Mouse (Mus musculus) limb, embryonic 12.5 days (tissue): ENCODE data around the gene Gm20458. TPM values are rescaled to one million over a fixed set of nuclear protein-coding genes. Genes with fewer than 3 reads are reported as not detected.

Experiments
- ATAC-seq: fragments of 200-750 bp; cut with Nextera tagmentation; 2 replicates; pipeline ENCODE4 v1.8.0; 2017; ENCODE audit warnings: low read depth, moderate TSS enrichment; ENCODE audit not compliant: insufficient number of reproducible peaks, insufficient read depth, low FRiP score, low TSS enrichment
- H3K27ac ChIP-seq: fragments of 300-500 bp; sonication (generic); 2 replicates; pipeline ENCODE4 v1.5.1; 2016; ENCODE audit warnings: mild to moderate bottlenecking, moderate library complexity
- H3K27me3 ChIP-seq: fragments of 300-500 bp; sonication (generic); 2 replicates; pipeline ENCODE4 v1.6.1; 2016; ENCODE audit warnings: mild to moderate bottlenecking, moderate library complexity
- H3K36me3 ChIP-seq: fragments of 300-500 bp; sonication (generic); 2 replicates; pipeline ENCODE4 v1.6.1; 2016; ENCODE audit warnings: mild to moderate bottlenecking, moderate library complexity
- H3K4me1 ChIP-seq: fragments of 300-500 bp; sonication (generic); replicated peaks from 2 replicates; pipeline ENCODE4 v1.6.1; 2016
- H3K4me2 ChIP-seq: fragments of 300-500 bp; sonication (generic); 2 replicates; pipeline ENCODE4 v1.6.1; 2016; ENCODE audit warnings: mild to moderate bottlenecking, moderate library complexity
- H3K4me3 ChIP-seq: fragments of 300-500 bp; sonication (generic); replicated peaks from 2 replicates; pipeline ENCODE4 v1.5.1; 2016; ENCODE audit warnings: mild to moderate bottlenecking
- H3K9ac ChIP-seq: fragments of 300-500 bp; sonication (generic); replicated peaks from 2 replicates; pipeline ENCODE4 v1.6.1; 2016; ENCODE audit warnings: mild to moderate bottlenecking, moderate library complexity
- H3K9me3 ChIP-seq: fragments of 300-500 bp; sonication (generic); 2 replicates; pipeline ENCODE4 v1.6.1; 2016; ENCODE audit warnings: mild to moderate bottlenecking, moderate library complexity
- WGBS: fragments of 180-500 bp; shearing (Covaris S2); methylation state at CpG from one replicate; pipeline ENCODE4 v1.1.7; 2016; 5-methylcytosine and 5-hydroxymethylcytosine counted together
- polyA plus RNA-seq: library from polyadenylated mRNA; unstranded; fragments of >200 nt; fragmentation: Nextera tagmentation; extraction: Ambion mirVana; gene quantifications from 2 replicates; pipeline ENCODE4 v1.2.1, GENCODE M21; 2016

Gm20458 gene
- polyA plus RNA-seq, 1 experiment from 2014 or later, result 2.3 TPM

GRCm38 (mm10) chr2:164485681-164486257 is 25.0 kb downstream of the Gm20458 start, which contains the start of gene Dbndd2:
Gene Dbndd2, plus strand, starts transcription at chr2:164486106.
- Histone ChIP-seq H3K36me3 (no peaks in the 10 kb centered on the region), H3K27ac (no peak within 1 kb of the TSS), H3K4me3 (peak within 1 kb of the TSS; percentile 78), H3K9ac (peak within 1 kb of the TSS; percentile 70), H3K27me3 (peaks cover 56% of the 10 kb centered on the region), H3K4me2 (peak within 1 kb of the TSS; percentile 100), H3K9me3 (no peaks in the 10 kb centered on the region), H3K4me1 (peaks cover 17% of the 10 kb centered on the region)
- 0 out of 2 replicates have a peak, but pooled peaks have one; percentile 74 for ATAC-seq
- 4% methylated on average over 26 of the region's 26 CpGs for WGBS

DNA sequence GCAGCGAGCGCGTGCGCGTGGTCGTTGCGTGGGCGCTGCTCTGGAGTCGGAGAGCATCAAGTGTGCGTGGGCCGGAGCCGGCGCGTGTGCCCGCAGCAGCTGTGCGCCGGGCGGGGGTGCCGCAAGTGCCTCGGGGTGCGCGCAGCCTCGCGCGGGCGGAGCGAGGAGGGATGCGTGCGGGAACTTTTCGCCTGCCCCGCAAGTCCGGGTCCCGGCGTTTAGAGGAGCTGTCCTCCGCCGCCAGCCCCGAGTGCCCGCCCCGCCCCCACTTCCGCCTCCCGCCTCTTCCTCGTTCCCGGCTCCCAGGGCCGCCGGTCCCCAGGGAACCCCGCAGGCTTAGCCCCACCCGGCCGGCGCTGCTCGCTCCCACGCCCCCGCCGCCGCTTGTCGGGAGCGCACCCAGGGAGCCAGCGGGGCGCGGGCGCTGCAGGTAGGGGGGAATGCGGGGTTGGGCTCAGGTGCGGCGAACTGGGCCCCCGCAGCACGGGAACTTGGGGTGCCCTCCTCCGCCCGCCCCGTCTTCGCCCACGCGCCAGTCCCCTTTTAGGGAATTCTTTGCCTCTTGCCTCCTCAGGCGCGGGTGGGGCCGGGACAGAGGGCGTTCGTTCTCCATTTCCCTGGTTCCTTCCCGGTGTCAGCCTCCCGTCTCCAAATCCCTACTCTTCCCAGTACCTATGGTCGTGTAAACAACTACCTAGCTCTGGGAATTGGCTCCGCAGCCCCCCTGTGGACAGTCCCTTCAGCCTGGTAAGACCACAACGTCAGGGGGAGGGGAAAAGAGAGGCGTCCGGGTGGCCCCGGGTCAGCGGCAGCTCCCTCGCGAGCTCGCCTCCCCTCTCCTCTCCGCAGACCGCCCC is 25.7 kb downstream of the Gm20458 start:
- H3K27ac ChIP-seq, result no peak overlapping the region
- H3K36me3 ChIP-seq, result no peaks in the 10 kb centered on the region
- H3K9ac ChIP-seq, result peak overlapping the region; percentile 70
- peak overlapping the region; percentile 100 for H3K4me2 ChIP-seq
- under 1% methylated on average over 85 of the region's 90 CpGs for WGBS
- H3K4me1 ChIP-seq, result peaks cover 17% of the 10 kb centered on the region
- peaks cover 56% of the 10 kb centered on the region for H3K27me3 ChIP-seq
- no peaks in the 10 kb centered on the region for H3K9me3 ChIP-seq
- peak overlapping the region; percentile 78 for H3K4me3 ChIP-seq
- no peak for ATAC-seq

- H3K27me3 ChIP-seq, result peaks cover 56% of the 10 kb centered on the region
- no peak for ATAC-seq
- WGBS, result 8% methylated on average over 11 of the region's 11 CpGs
Measured at GRCm38 (mm10) chr2:164487115-164487527, 26.4 kb downstream of the Gm20458 start.

DNA sequence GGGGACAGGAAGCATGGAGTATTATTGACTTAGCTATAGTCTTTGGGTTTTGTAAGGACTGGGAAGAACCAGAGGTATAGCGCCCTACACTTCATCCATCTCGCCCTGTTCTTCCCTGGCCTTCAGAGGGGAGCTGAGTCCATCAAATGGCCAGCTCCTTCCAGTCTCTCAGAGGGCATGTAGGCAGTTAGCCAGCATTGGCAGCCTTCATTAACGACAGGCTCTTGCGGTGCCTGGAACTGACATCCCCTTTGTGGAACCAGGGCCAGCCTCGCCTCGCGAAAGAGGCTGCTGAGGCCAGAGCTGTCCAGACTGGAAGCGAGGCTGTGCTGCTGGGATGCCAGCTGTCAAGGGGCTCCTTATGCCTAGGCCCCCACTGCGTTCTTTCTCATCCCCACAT is 27.0 kb downstream of the Gm20458 start:
- WGBS, result 68% methylated on average over 9 of the region's 9 CpGs

More at GRCm38 (mm10) chr2:164487115-164487527, 26.4 kb downstream of the Gm20458 start:
- H3K9me3 ChIP-seq, result no peaks in the 10 kb centered on the region
- H3K4me3 ChIP-seq, result peak overlapping the region; percentile 78
- peak overlapping the region; percentile 70 for H3K9ac ChIP-seq
- H3K4me1 ChIP-seq, result peaks cover 17% of the 10 kb centered on the region
- H3K36me3 ChIP-seq, result no peaks in the 10 kb centered on the region
- H3K27ac ChIP-seq, result no peak overlapping the region
- peak overlapping the region; percentile 100 for H3K4me2 ChIP-seq

DNA sequence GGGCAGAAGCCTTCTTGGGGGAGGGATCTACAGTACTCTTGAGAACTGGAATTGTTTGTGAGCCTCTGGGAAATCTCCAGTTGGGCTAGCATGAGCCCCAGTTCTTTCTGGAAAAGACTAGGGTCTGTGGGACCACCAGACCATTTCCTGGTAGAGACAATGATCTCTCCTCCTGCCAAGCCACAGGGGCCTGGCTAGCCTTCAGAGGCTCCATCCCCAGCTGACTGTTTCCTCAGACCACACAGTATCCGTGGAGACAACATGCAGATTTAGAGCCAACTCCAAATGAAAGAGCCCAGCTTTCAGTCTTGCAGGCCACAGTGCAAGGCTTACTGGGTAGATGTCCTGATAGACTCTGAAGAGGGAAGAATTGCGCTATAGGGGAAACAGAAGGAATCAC is 33.4 kb downstream of the Gm20458 start:
- peaks cover 9% of the 10 kb centered on the region for H3K4me1 ChIP-seq
- H3K9ac ChIP-seq, result no peak overlapping the region
- peaks cover 4% of the 10 kb centered on the region; the same call in 1 of the 2 replicates for H3K27me3 ChIP-seq
- H3K36me3 ChIP-seq, result no peaks in the 10 kb centered on the region
- 50% methylated on average over 2 of the region's 2 CpGs for WGBS
- no peak for ATAC-seq
- H3K4me3 ChIP-seq, result no peak overlapping the region
- H3K4me2 ChIP-seq, result no peak overlapping the region
- H3K27ac ChIP-seq, result no peak overlapping the region
- H3K9me3 ChIP-seq, result no peaks in the 10 kb centered on the region

More for the DNA sequence above, 27.0 kb downstream of the Gm20458 start:
- Histone ChIP-seq H3K9ac (no peak overlapping the region), H3K9me3 (no peaks in the 10 kb centered on the region), H3K27ac (no peak overlapping the region), H3K4me3 (no peak overlapping the region), H3K4me2 (no peak overlapping the region), H3K4me1 (peaks cover 17% of the 10 kb centered on the region), H3K27me3 (peaks cover 56% of the 10 kb centered on the region), H3K36me3 (no peaks in the 10 kb centered on the region)
- no peak for ATAC-seq

DNA sequence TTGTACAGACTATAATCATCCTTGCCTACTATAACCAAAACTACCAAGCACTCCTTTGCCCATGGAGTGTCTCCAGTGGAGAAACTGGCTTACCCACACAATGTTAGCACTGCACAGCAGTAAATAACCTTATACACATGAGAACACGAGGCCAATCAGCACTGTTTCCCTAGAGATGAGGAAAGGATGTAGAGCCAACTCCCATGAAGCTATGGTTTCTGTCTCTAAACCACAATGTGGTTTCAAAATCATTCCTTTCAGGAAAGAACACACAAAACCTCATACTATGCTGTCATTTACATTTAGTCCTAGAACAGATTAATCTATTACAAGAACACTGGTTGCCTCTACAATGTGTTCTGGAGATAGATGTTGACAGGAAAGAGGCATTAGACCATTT is 35.6 kb downstream of the Gm20458 start:
- no peaks in the 10 kb centered on the region for H3K27me3 ChIP-seq
- H3K9ac ChIP-seq, result no peak overlapping the region
- peak overlapping the region; percentile 98; the same call in 1 of the 2 replicates for H3K4me2 ChIP-seq
- WGBS, result 58% methylated on average over 1 of the region's 1 CpGs
- ATAC-seq, result no peak
- peaks cover 9% of the 10 kb centered on the region for H3K4me1 ChIP-seq
- H3K9me3 ChIP-seq, result no peaks in the 10 kb centered on the region
- peaks cover 22% of the 10 kb centered on the region for H3K36me3 ChIP-seq
- H3K27ac ChIP-seq, result no peak overlapping the region
- H3K4me3 ChIP-seq, result no peak overlapping the region

GRCm38 (mm10) chr2:164496847-164497690 is 36.3 kb downstream of the Gm20458 start, which contains the start of gene Pigt:
Gene Pigt, plus strand, starts transcription at chr2:164497520.
- Histone ChIP-seq H3K9me3 (no peaks in the 10 kb centered on the region), H3K4me1 (peaks cover 9% of the 10 kb centered on the region), H3K27ac (0 out of 2 replicates have a peak within 1 kb of the TSS, but pooled peaks have one; percentile 62), H3K4me2 (peak within 1 kb of the TSS; percentile 98), H3K36me3 (peaks cover 28% of the 10 kb centered on the region), H3K4me3 (peak within 1 kb of the TSS; percentile 85), H3K27me3 (no peaks in the 10 kb centered on the region), H3K9ac (peak within 1 kb of the TSS; percentile 67)
- 5% methylated on average over 43 of the region's 43 CpGs for WGBS
- ATAC-seq, result peak; percentile 88

DNA sequence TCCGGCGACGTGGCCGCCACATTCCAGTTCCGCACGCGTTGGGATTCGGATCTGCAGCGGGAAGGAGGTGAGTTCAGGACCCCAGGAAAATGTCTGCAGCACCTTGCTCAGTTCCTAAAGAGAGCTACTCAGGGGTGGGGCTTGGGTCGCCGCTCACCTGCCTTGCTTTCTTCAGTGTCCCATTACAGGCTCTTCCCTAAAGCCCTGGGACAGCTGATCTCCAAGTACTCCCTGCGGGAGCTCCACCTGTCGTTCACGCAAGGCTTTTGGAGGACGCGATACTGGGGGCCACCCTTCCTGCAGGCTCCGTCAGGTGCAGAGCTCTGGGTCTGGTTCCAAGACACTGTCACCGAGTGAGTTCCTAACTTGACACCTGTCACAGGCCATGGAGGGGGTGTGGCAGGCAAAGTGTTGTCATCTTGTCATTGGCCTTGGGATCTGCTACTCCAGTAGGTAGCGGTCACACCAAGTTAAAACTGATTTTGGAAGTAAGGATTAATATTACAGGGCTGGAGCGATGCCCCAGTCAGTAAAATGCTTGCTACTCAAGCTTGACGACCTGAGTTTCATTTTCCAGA is 37.0 kb downstream of the Gm20458 start:
- no peaks in the 10 kb centered on the region for H3K9me3 ChIP-seq
- H3K4me3 ChIP-seq, result peak overlapping the region; percentile 85
- peak overlapping the region; percentile 98 for H3K4me2 ChIP-seq
- peak overlapping the region; percentile 67 for H3K9ac ChIP-seq
- H3K36me3 ChIP-seq, result peaks cover 35% of the 10 kb centered on the region
- no peak overlapping the region for H3K27ac ChIP-seq
- ATAC-seq, result 0 out of 2 replicates have a peak, but pooled peaks have one; percentile 24
- 6% methylated on average over 21 of the region's 21 CpGs for WGBS
- H3K27me3 ChIP-seq, result no peaks in the 10 kb centered on the region
- peaks cover 9% of the 10 kb centered on the region for H3K4me1 ChIP-seq

GRCm38 (mm10) chr2:164499317-164499716 is 38.5 kb downstream of the Gm20458 start:
- Histone ChIP-seq H3K9ac (no peak overlapping the region), H3K27me3 (no peaks in the 10 kb centered on the region), H3K4me3 (no peak overlapping the region), H3K36me3 (peaks cover 50% of the 10 kb centered on the region), H3K27ac (no peak overlapping the region), H3K4me2 (no peak overlapping the region), H3K4me1 (peaks cover 9% of the 10 kb centered on the region), H3K9me3 (peaks cover 2% of the 10 kb centered on the region)
- 68% methylated on average over 5 of the region's 5 CpGs for WGBS
- no peak for ATAC-seq

GRCm38 (mm10) chr2:164500511-164500910 is 39.7 kb downstream of the Gm20458 start:
- WGBS, result 92% methylated on average over 7 of the region's 7 CpGs
- Histone ChIP-seq H3K4me1 (peaks cover 9% of the 10 kb centered on the region), H3K27ac (no peak overlapping the region), H3K4me2 (no peak overlapping the region), H3K36me3 (peaks cover 62% of the 10 kb centered on the region), H3K9ac (no peak overlapping the region), H3K9me3 (peaks cover 10% of the 10 kb centered on the region), H3K27me3 (no peaks in the 10 kb centered on the region), H3K4me3 (no peak overlapping the region)
- ATAC-seq, result no peak
